Mouse (Mus musculus) heart, embryonic 12.5 days (tissue): ENCODE results near the gene Mrps30. TPM values are rescaled to one million over a fixed set of nuclear protein-coding genes. Genes with fewer than 3 reads are reported as not detected.
"Not testable (repeated sequence)": the region's sequence is repeated elsewhere in the genome, so short reads cannot be mapped to it uniquely, and the experiment has no call there.

Source experiments
- ATAC-seq: fragments of 200-750 bp; cut with Nextera tagmentation; 2 replicates; pipeline ENCODE4 v1.8.0; 2017; ENCODE audit warnings: moderate TSS enrichment, moderate library complexity; ENCODE audit not compliant: insufficient number of reproducible peaks, low FRiP score
- H3K27ac ChIP-seq: fragments of 300-500 bp; sonication (generic); 2 replicates; pipeline ENCODE4 v1.5.1; 2016; ENCODE audit warnings: mild to moderate bottlenecking, moderate library complexity; ENCODE audit not compliant: poor library complexity, severe bottlenecking
- H3K27me3 ChIP-seq: fragments of 300-500 bp; sonication (generic); replicated peaks from 2 replicates; pipeline ENCODE4 v1.6.1; 2016; ENCODE audit warnings: mild to moderate bottlenecking, moderate library complexity
- H3K36me3 ChIP-seq: fragments of 300-500 bp; sonication (generic); 2 replicates; pipeline ENCODE4 v1.6.1; 2016; ENCODE audit warnings: mild to moderate bottlenecking, moderate library complexity
- H3K4me1 ChIP-seq: fragments of 300-500 bp; sonication (generic); replicated peaks from 2 replicates; pipeline ENCODE4 v1.6.1; 2016; ENCODE audit warnings: mild to moderate bottlenecking
- H3K4me2 ChIP-seq: fragments of 300-500 bp; sonication (generic); 2 replicates; pipeline ENCODE4 v1.6.1; 2016; ENCODE audit warnings: mild to moderate bottlenecking, moderate library complexity
- H3K4me3 ChIP-seq: fragments of 300-500 bp; sonication (generic); 2 replicates; pipeline ENCODE4 v1.5.1; 2016; ENCODE audit warnings: mild to moderate bottlenecking
- H3K9ac ChIP-seq: fragments of 300-500 bp; sonication (generic); 2 replicates; pipeline ENCODE4 v1.6.1; 2016; ENCODE audit warnings: mild to moderate bottlenecking, moderate library complexity
- H3K9me3 ChIP-seq: fragments of 300-500 bp; sonication (generic); replicated peaks from 2 replicates; pipeline ENCODE4 v1.6.1; 2016; ENCODE audit warnings: mild to moderate bottlenecking, moderate library complexity
- WGBS: fragments of 180-500 bp; shearing (Covaris S2); methylation state at CpG from one replicate; pipeline ENCODE4 v1.1.7; 2016; 5-methylcytosine and 5-hydroxymethylcytosine counted together
- polyA plus RNA-seq: library from polyadenylated mRNA; unstranded; fragments of >200 nt; fragmentation: Nextera tagmentation; extraction: Ambion mirVana; gene quantifications from 2 replicates; pipeline ENCODE4 v1.2.1, GENCODE M21; 2016

The Mrps30 gene
- 34.8 and 37.5 TPM in 2 replicates for polyA plus RNA-seq

GRCm38 (mm10) chr13:118386511-118387447, at the start of gene Mrps30, which contains the start of gene B430218F22Rik:
Gene Mrps30, minus strand, starts transcription at chr13:118387252.
Gene B430218F22Rik, plus strand, starts transcription at chr13:118386630.
- peak; percentile 97 for ATAC-seq
- H3K9me3 ChIP-seq: no peaks in the 10 kb centered on the region
- H3K4me1 ChIP-seq: peaks cover 3% of the 10 kb centered on the region; the same call in 1 of the 2 replicates
- no peaks in the 10 kb centered on the region for H3K27me3 ChIP-seq
- H3K27ac ChIP-seq: peak within 1 kb of the TSS; percentile 68; the same call in 1 of the 2 replicates
- H3K36me3 ChIP-seq: peaks cover 28% of the 10 kb centered on the region
- WGBS: under 1% methylated on average over 93 of the region's 93 CpGs
- peak within 1 kb of the TSS; percentile 86 for H3K4me2 ChIP-seq
- H3K4me3 ChIP-seq: peak within 1 kb of the TSS; percentile 98
- H3K9ac ChIP-seq: peak within 1 kb of the TSS; percentile 95

- no peaks in the 10 kb centered on the region for H3K36me3 ChIP-seq
- no peak overlapping the region for H3K9ac ChIP-seq
- H3K4me3 ChIP-seq: no peak overlapping the region
- H3K27ac ChIP-seq: no peak overlapping the region
- no peaks in the 10 kb centered on the region for H3K27me3 ChIP-seq
- H3K9me3 ChIP-seq: no peaks in the 10 kb centered on the region
- no peak for ATAC-seq
- 53% methylated on average over 1 of the region's 1 CpGs for WGBS
- no peak overlapping the region for H3K4me2 ChIP-seq
- no peaks in the 10 kb centered on the region for H3K4me1 ChIP-seq
Observed at GRCm38 (mm10) chr13:118420847-118421246, 33.8 kb upstream of the Mrps30 start.

- H3K27ac ChIP-seq: no peak overlapping the region
- no peaks in the 10 kb centered on the region for H3K4me1 ChIP-seq
- H3K27me3 ChIP-seq: no peaks in the 10 kb centered on the region
- no peak overlapping the region for H3K4me3 ChIP-seq
- no peaks in the 10 kb centered on the region for H3K36me3 ChIP-seq
- 83% methylated on average over 1 of the region's 1 CpGs for WGBS
- ATAC-seq: no peak
- H3K9me3 ChIP-seq: no peaks in the 10 kb centered on the region
- H3K4me2 ChIP-seq: no peak overlapping the region
- no peak overlapping the region for H3K9ac ChIP-seq
Observed at GRCm38 (mm10) chr13:118420408-118420807, 33.4 kb upstream of the Mrps30 start.

GRCm38 (mm10) chr13:118418163-118418562, 31.1 kb upstream of the Mrps30 start:
- WGBS: 58% methylated on average over 4 of the region's 4 CpGs
- Histone ChIP-seq H3K9ac (no peak overlapping the region), H3K36me3 (no peaks in the 10 kb centered on the region), H3K9me3 (no peaks in the 10 kb centered on the region), H3K27ac (no peak overlapping the region), H3K27me3 (no peaks in the 10 kb centered on the region), H3K4me1 (no peaks in the 10 kb centered on the region), H3K4me3 (no peak overlapping the region), H3K4me2 (no peak overlapping the region)
- no peak for ATAC-seq

- WGBS: 73% methylated on average over 6 of the region's 6 CpGs
- Histone ChIP-seq H3K9me3 (no peaks in the 10 kb centered on the region), H3K27me3 (no peaks in the 10 kb centered on the region), H3K36me3 (no peaks in the 10 kb centered on the region), H3K4me1 (no peaks in the 10 kb centered on the region), H3K4me2 (no peak overlapping the region), H3K27ac (no peak overlapping the region), H3K4me3 (no peak overlapping the region), H3K9ac (no peak overlapping the region)
- no peak for ATAC-seq
Observed at GRCm38 (mm10) chr13:118411297-118411992, 24.4 kb upstream of the Mrps30 start.

GRCm38 (mm10) chr13:118403544-118403943, 16.5 kb upstream of the Mrps30 start:
- no peak overlapping the region for H3K9ac ChIP-seq
- ATAC-seq: no peak
- H3K4me1 ChIP-seq: no peaks in the 10 kb centered on the region
- H3K4me3 ChIP-seq: no peak overlapping the region
- no peaks in the 10 kb centered on the region for H3K27me3 ChIP-seq
- no peaks in the 10 kb centered on the region for H3K36me3 ChIP-seq
- H3K4me2 ChIP-seq: no peak overlapping the region
- no peak overlapping the region for H3K27ac ChIP-seq
- H3K9me3 ChIP-seq: no peaks in the 10 kb centered on the region

- no peaks in the 10 kb centered on the region for H3K9me3 ChIP-seq
- H3K4me3 ChIP-seq: no peak overlapping the region
- H3K9ac ChIP-seq: no peak overlapping the region
- no peaks in the 10 kb centered on the region for H3K27me3 ChIP-seq
- H3K4me2 ChIP-seq: no peak overlapping the region
- H3K27ac ChIP-seq: no peak overlapping the region
- ATAC-seq: no peak
- no peaks in the 10 kb centered on the region for H3K36me3 ChIP-seq
- WGBS: 57% methylated on average over 6 of the region's 6 CpGs
- no peaks in the 10 kb centered on the region for H3K4me1 ChIP-seq
Observed at GRCm38 (mm10) chr13:118400340-118400739, 13.3 kb upstream of the Mrps30 start.

- Histone ChIP-seq H3K27me3 (no peaks in the 10 kb centered on the region), H3K4me3 (no peak overlapping the region), H3K4me2 (no peak overlapping the region), H3K9me3 (no peaks in the 10 kb centered on the region), H3K36me3 (no peaks in the 10 kb centered on the region), H3K27ac (no peak overlapping the region), H3K4me1 (no peaks in the 10 kb centered on the region), H3K9ac (no peak overlapping the region)
- WGBS: 77% methylated on average over 3 of the region's 3 CpGs
- no peak for ATAC-seq
Observed at GRCm38 (mm10) chr13:118395803-118396202, 8.8 kb upstream of the Mrps30 start.

GRCm38 (mm10) chr13:118387448-118387801, 373 bp upstream of the Mrps30 start:
- Histone ChIP-seq H3K4me3 (peak overlapping the region; percentile 98), H3K36me3 (peaks cover 23% of the 10 kb centered on the region), H3K4me2 (peak overlapping the region; percentile 61)
- 7% methylated on average over 10 of the region's 10 CpGs for WGBS
- H3K27me3 ChIP-seq, H3K9ac ChIP-seq, H3K4me1 ChIP-seq, H3K9me3 ChIP-seq, H3K27ac ChIP-seq: not testable (repeated sequence)
- peak; percentile 31 for ATAC-seq

GRCm38 (mm10) chr13:118380381-118380780, 6.7 kb downstream of the Mrps30 start:
- Histone ChIP-seq H3K9me3 (no peaks in the 10 kb centered on the region), H3K4me2 (no peak overlapping the region), H3K4me3 (no peak overlapping the region), H3K27ac (no peak overlapping the region), H3K9ac (no peak overlapping the region), H3K36me3 (peaks cover 60% of the 10 kb centered on the region), H3K4me1 (no peaks in the 10 kb centered on the region), H3K27me3 (no peaks in the 10 kb centered on the region)
- ATAC-seq: no peak
- WGBS: 76% methylated on average over 10 of the region's 10 CpGs

- Histone ChIP-seq H3K27ac (no peak overlapping the region), H3K4me3 (no peak overlapping the region), H3K36me3 (peaks cover 53% of the 10 kb centered on the region), H3K27me3 (no peaks in the 10 kb centered on the region), H3K9me3 (no peaks in the 10 kb centered on the region), H3K9ac (no peak overlapping the region), H3K4me2 (no peak overlapping the region), H3K4me1 (no peaks in the 10 kb centered on the region)
- ATAC-seq: no peak
- 73% methylated on average over 1 of the region's 1 CpGs for WGBS
Observed at GRCm38 (mm10) chr13:118379155-118379554, 7.9 kb downstream of the Mrps30 start.
